Mouse (Mus musculus) thymus, adult 2 months (tissue): ENCODE measurements around the gene Ifnar1.

Experiments used
- CTCF ChIP-seq: fragments of 200-500 bp; IDR thresholded peaks from 2 replicates; pipeline ENCODE4 v1.5.1; 2012; ENCODE audit warnings: mild to moderate bottlenecking, control low read depth, low read length, moderate library complexity, borderline replicate concordance; ENCODE audit not compliant: control insufficient read depth, poor library complexity, insufficient read depth; ENCODE audit errors: extremely low read depth
- POLR2A ChIP-seq: fragments of 200-500 bp; IDR thresholded peaks from 2 replicates; pipeline ENCODE4 v1.6.1; 2012; ENCODE audit warnings: mild to moderate bottlenecking, low read length, control low read depth, moderate library complexity; ENCODE audit not compliant: control insufficient read depth, poor library complexity, insufficient read depth; ENCODE audit errors: extremely low read depth

- TF ChIP-seq CTCF (no peak), POLR2A (no peak)
These were observed 53.5 kb downstream of the Ifnar1 start for GRCm38 (mm10) chr16:91538513-91538912.
